Mouse (Mus musculus): ENCODE measurements around the gene Gm6614. TPM values are rescaled to one million over a fixed set of nuclear protein-coding genes. Genes with fewer than 3 reads are reported as not detected.

The Gm6614 gene
- polyA plus RNA-seq, 1 experiment from 2014 or later = not detected

DNA sequence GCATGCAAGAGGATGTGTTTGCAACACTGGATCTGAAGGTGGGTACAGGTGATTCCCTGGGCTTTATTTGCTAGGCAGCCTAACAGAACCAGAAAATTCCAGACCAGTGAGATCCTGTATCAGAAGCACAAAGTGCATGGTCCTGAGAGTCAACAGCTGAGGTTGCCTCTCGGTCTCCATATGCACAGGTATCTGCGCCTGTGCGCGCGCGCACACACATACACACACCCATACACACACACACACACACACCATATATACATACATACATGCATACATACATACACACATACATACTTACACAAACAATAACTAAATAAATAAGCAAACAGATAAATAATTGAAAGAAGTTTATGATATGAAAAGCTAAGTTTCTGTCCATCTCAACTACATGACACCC lies 24.4 kb downstream of the Gm6614 start:
- Histone ChIP-seq H3K4me3 (ENCODE audit: low read depth, low read length) (no peak overlapping the region), H3K4me2 (no peak overlapping the region), H3K27ac (ENCODE audit: low read depth, low read length) (no peak overlapping the region), H3K36me3 (ENCODE audit: control insufficient read depth, insufficient read depth, low read length) (no peaks in the 10 kb centered on the region), H3K9ac (ENCODE audit: low read depth, low read length) (no peak overlapping the region), H3K9me3 (ENCODE audit: control insufficient read depth, low read length) (no peaks in the 10 kb centered on the region; the same call in 1 of the 2 replicates), H3K27me3 (replicated peaks; ENCODE audit: control insufficient read depth, insufficient read depth, low read length) (no peaks in the 10 kb centered on the region), H3K4me1 (replicated peaks; ENCODE audit: control insufficient read depth, insufficient read depth, low read length) (no peaks in the 10 kb centered on the region)
- ATAC-seq (replicated peaks; ENCODE audit: low FRiP score) (no peak), DNase-seq (ENCODE audit: low spot score) (no peak)
- 95% methylated on average over 6 of the region's 6 CpGs for WGBS

DNA sequence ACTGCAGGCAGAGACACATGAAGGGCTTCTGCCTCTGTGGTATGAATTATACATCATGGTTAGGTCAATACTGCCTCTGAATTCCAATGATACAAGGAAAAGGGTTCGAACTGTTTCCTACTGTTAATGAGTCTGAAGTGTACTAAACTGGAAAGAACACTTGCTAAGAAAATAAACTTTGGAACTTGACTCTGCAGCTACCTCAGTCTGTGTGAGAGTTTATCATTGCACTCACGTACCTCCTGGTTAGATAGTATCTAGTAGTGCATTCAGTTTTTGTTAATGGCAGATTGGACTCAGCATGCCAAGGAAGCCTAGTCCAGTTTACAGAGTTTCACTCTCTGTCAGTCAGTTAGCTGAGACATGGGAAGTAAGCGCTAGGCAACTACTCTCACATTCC lies 26.6 kb downstream of the Gm6614 start:
- Histone ChIP-seq H3K9ac (ENCODE audit: low read depth, low read length) (no peak overlapping the region), H3K36me3 (ENCODE audit: control insufficient read depth, insufficient read depth, low read length) (no peaks in the 10 kb centered on the region), H3K27ac (ENCODE audit: low read depth, low read length) (no peak overlapping the region), H3K27me3 (replicated peaks; ENCODE audit: control insufficient read depth, insufficient read depth, low read length) (no peaks in the 10 kb centered on the region), H3K4me2 (no peak overlapping the region), H3K4me3 (ENCODE audit: low read depth, low read length) (no peak overlapping the region), H3K9me3 (ENCODE audit: control insufficient read depth, low read length) (no peaks in the 10 kb centered on the region; the same call in 1 of the 2 replicates), H3K4me1 (replicated peaks; ENCODE audit: control insufficient read depth, insufficient read depth, low read length) (no peaks in the 10 kb centered on the region)
- ATAC-seq (replicated peaks; ENCODE audit: low FRiP score) (no peak), DNase-seq (ENCODE audit: low spot score) (no peak)
- WGBS = 74% methylated on average over 3 of the region's 3 CpGs

DNA sequence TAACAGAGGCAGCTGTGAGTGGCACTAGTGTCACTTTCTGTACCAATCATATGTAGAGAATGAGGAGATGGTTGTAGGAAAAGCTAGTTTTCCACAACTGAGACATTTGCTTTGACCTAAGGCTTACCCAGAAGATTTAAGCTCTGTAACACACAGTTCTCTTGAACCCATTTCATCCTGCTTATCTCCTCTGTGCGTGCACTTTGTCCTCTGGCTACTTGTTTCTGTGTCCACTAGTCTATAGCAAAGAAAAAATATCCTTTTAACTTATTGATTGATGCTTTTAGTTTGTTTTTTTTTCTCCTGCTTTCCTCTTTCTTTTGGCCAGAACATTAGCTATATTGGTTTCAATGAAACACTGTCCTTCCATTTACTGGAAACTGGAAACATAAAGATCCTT lies 48.8 kb downstream of the Gm6614 start:
- H3K9me3 ChIP-seq (ENCODE audit: control insufficient read depth, low read length) = no peaks in the 10 kb centered on the region
- no peak overlapping the region for H3K9ac ChIP-seq (ENCODE audit: low read depth, low read length)
- H3K4me2 ChIP-seq = no peak overlapping the region
- H3K4me3 ChIP-seq (ENCODE audit: low read depth, low read length) = no peak overlapping the region
- H3K27me3 ChIP-seq (replicated peaks; ENCODE audit: control insufficient read depth, insufficient read depth, low read length) = no peaks in the 10 kb centered on the region
- no peaks in the 10 kb centered on the region for H3K36me3 ChIP-seq (ENCODE audit: control insufficient read depth, insufficient read depth, low read length)
- DNase-seq (ENCODE audit: low spot score) (no peak), ATAC-seq (replicated peaks; ENCODE audit: low FRiP score) (no peak)
- H3K27ac ChIP-seq (ENCODE audit: low read depth, low read length) = no peak overlapping the region
- 35% methylated on average over 1 of the region's 1 CpGs for WGBS
- no peaks in the 10 kb centered on the region for H3K4me1 ChIP-seq (replicated peaks; ENCODE audit: control insufficient read depth, insufficient read depth, low read length)

DNA sequence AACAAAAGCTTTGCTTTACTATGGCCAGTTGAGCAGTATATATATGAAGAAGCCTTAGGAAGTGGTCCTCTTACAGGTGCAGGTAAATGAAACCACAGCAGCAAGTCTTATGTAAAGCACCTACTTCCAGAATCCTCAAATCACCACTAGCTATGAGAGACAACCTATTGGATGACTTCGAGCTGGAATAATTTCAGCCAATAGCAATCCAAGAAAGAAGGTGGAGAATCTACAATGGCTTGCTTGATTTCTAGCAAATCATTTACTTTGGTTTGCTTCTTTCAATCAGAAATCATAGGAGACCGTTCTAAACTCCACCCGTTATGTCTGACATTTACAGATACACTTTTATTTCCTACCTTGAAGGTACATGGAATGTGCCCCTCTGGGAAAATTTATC lies 49.4 kb downstream of the Gm6614 start:
- no peak for DNase-seq (ENCODE audit: low spot score)
- no peak overlapping the region for H3K9ac ChIP-seq (ENCODE audit: low read depth, low read length)
- no peaks in the 10 kb centered on the region for H3K36me3 ChIP-seq (ENCODE audit: control insufficient read depth, insufficient read depth, low read length)
- WGBS = 81% methylated on average over 3 of the region's 3 CpGs
- no peak overlapping the region for H3K4me3 ChIP-seq (ENCODE audit: low read depth, low read length)
- H3K4me1 ChIP-seq (replicated peaks; ENCODE audit: control insufficient read depth, insufficient read depth, low read length) = no peaks in the 10 kb centered on the region
- H3K9me3 ChIP-seq (ENCODE audit: control insufficient read depth, low read length) = no peaks in the 10 kb centered on the region
- H3K27me3 ChIP-seq (replicated peaks; ENCODE audit: control insufficient read depth, insufficient read depth, low read length) = no peaks in the 10 kb centered on the region
- H3K27ac ChIP-seq (ENCODE audit: low read depth, low read length) = no peak overlapping the region
- no peak overlapping the region for H3K4me2 ChIP-seq
- ATAC-seq (replicated peaks; ENCODE audit: low FRiP score) = no peak

DNA sequence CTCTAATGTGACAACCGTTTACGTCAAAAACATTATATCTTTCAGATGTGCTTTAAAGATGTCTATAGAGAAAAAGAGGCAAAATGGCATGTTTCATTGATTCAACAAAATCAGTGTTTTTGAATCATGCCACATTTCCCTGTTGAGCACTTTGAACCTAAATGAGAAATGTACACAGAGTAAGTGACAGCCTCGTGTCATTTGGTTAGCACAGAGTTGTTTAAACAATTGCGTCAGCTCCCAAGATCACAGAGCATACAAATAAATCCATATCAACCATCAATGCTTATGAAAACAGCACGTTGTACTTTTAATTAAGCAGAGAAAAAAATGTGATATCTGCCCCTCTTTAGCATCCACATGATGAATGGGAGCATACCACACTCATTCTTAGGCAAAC lies 50.7 kb downstream of the Gm6614 start:
- Histone ChIP-seq H3K4me2 (no peak overlapping the region), H3K4me3 (ENCODE audit: low read depth, low read length) (no peak overlapping the region), H3K9me3 (ENCODE audit: control insufficient read depth, low read length) (no peaks in the 10 kb centered on the region), H3K4me1 (replicated peaks; ENCODE audit: control insufficient read depth, insufficient read depth, low read length) (no peaks in the 10 kb centered on the region), H3K27me3 (replicated peaks; ENCODE audit: control insufficient read depth, insufficient read depth, low read length) (no peaks in the 10 kb centered on the region), H3K36me3 (ENCODE audit: control insufficient read depth, insufficient read depth, low read length) (no peaks in the 10 kb centered on the region), H3K27ac (ENCODE audit: low read depth, low read length) (no peak overlapping the region), H3K9ac (ENCODE audit: low read depth, low read length) (no peak overlapping the region)
- WGBS = 70% methylated on average over 5 of the region's 5 CpGs
- DNase-seq (ENCODE audit: low spot score) = no peak
- no peak; the same call in 1 of the 2 replicates for ATAC-seq (replicated peaks; ENCODE audit: low FRiP score)

DNA sequence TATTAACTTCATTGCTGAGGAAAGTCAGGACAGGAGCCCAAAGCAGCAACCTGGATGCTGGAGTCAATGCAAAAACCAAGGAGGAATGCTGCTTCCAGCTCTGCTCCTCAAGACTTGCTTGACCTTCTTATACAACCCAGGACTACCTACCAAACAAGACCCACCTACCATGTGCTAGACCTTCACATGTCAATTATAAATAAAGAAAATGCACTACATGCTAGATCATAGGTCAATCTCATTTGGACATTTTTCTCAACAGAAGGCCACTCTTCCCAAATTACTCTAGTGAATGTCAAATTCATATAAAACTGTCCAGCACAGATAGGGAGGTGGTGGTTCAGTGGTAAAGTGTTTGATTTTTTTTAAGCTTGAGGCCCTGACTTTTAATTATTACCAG lies 64.4 kb downstream of the Gm6614 start, which contains the start of gene Slco1a1:
Gene Slco1a1 (minus strand): TSS at position 101 of the 400 bp plus-strand sequence.
- Histone ChIP-seq H3K4me2 (no peak within 1 kb of the TSS), H3K9me3 (ENCODE audit: control insufficient read depth, low read length) (no peaks in the 10 kb centered on the region), H3K27ac (ENCODE audit: low read depth, low read length) (no peak within 1 kb of the TSS), H3K27me3 (replicated peaks; ENCODE audit: control insufficient read depth, insufficient read depth, low read length) (no peaks in the 10 kb centered on the region), H3K9ac (ENCODE audit: low read depth, low read length) (no peak within 1 kb of the TSS), H3K4me1 (replicated peaks; ENCODE audit: control insufficient read depth, insufficient read depth, low read length) (no peaks in the 10 kb centered on the region), H3K4me3 (ENCODE audit: low read depth, low read length) (no peak within 1 kb of the TSS), H3K36me3 (ENCODE audit: control insufficient read depth, insufficient read depth, low read length) (no peaks in the 10 kb centered on the region)
- DNase-seq (ENCODE audit: low spot score) = no peak
- no peak for ATAC-seq (replicated peaks; ENCODE audit: low FRiP score)

DNA sequence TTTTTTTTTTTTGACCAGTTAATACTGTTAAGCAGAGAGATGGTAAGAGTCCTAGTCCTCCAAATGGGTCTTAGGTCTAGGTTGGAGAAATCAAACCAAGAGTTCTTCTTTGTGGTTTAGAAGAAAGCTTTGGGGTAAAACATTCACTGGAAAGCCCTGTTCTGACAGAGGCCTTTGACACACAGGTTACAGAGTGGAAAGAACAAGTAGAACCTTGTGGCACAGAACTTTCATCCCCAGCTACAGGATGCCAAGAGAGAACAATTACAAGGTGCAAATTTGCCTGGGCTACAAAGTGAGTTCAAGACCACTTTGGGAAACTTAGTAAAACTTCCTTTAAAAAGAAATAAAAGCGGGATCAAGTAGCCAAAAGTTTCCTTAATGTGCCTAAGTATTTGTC lies 70.8 kb downstream of the Gm6614 start:
- no peak overlapping the region for H3K9ac ChIP-seq (ENCODE audit: low read depth, low read length)
- H3K4me1 ChIP-seq (replicated peaks; ENCODE audit: control insufficient read depth, insufficient read depth, low read length) = no peaks in the 10 kb centered on the region
- H3K36me3 ChIP-seq (ENCODE audit: control insufficient read depth, insufficient read depth, low read length) = no peaks in the 10 kb centered on the region
- no peak for ATAC-seq (replicated peaks; ENCODE audit: low FRiP score)
- DNase-seq (ENCODE audit: low spot score) = no peak
- no peaks in the 10 kb centered on the region for H3K9me3 ChIP-seq (ENCODE audit: control insufficient read depth, low read length)
- H3K27me3 ChIP-seq (replicated peaks; ENCODE audit: control insufficient read depth, insufficient read depth, low read length) = no peaks in the 10 kb centered on the region
- no peak overlapping the region for H3K27ac ChIP-seq (ENCODE audit: low read depth, low read length)
- 72% methylated on average over 1 of the region's 1 CpGs for WGBS
- H3K4me3 ChIP-seq (ENCODE audit: low read depth, low read length) = no peak overlapping the region
- no peak overlapping the region for H3K4me2 ChIP-seq

Other genes with a start within 250 kb of the Gm6614 start
- not detected in 2 replicates for gene Gm5724, start 237.6 kb downstream of the Gm6614 start, polyA plus RNA-seq (2014; fragmentation: Nextera tagmentation; extraction: Ambion mirVana)
- gene Slco1a4, start 155.2 kb downstream of the Gm6614 start, polyA plus RNA-seq (2014; fragmentation: Nextera tagmentation; extraction: Ambion mirVana) = not detected in 2 replicates
- gene Slco1a1, start 64.5 kb downstream of the Gm6614 start, polyA plus RNA-seq (2014; fragmentation: Nextera tagmentation; extraction: Ambion mirVana) = not detected in 2 replicates
- gene Slco1a6, start 197.1 kb upstream of the Gm6614 start, polyA plus RNA-seq (2014; fragmentation: Nextera tagmentation; extraction: Ambion mirVana) = not detected in 2 replicates